Mouse (Mus musculus) bone marrow macrophage, adult 2 months (primary cell): ENCODE data around the gene Ulbp1. TPM values are rescaled to one million over a fixed set of nuclear protein-coding genes. Genes with fewer than 3 reads are reported as not detected.

ENCODE experiments used
- H3K27ac ChIP-seq: 2 replicates; pipeline ENCODE4 v1.5.1; 2012; ENCODE audit warnings: low read depth, low read length; ENCODE audit not compliant: insufficient read depth
- H3K4me1 ChIP-seq: 2 replicates; pipeline ENCODE4 v1.6.1; 2012; ENCODE audit warnings: low read length; ENCODE audit not compliant: control insufficient read depth, insufficient read depth
- H3K4me3 ChIP-seq: 2 replicates; pipeline ENCODE4 v1.5.1; 2012; ENCODE audit warnings: mild to moderate bottlenecking, low read length, moderate library complexity; ENCODE audit not compliant: insufficient read depth
- CTCF ChIP-seq: IDR thresholded peaks from 2 replicates; pipeline ENCODE4 v1.5.1; 2012; ENCODE audit warnings: low read depth, mild to moderate bottlenecking, low read length, moderate library complexity
- POLR2A ChIP-seq: IDR thresholded peaks from 2 replicates; pipeline ENCODE4 v1.6.1; 2012; ENCODE audit warnings: mild to moderate bottlenecking, low read depth, low read length, borderline replicate concordance
- polyA plus RNA-seq: library from polyadenylated mRNA; stranded (reverse); fragments of >200 nt; gene quantifications from 2 replicates; pipeline ENCODE4 v1.2.4, GENCODE M21; 2012; ENCODE audit not compliant: missing spikeins, insufficient read depth, insufficient read length

Ulbp1 gene
- polyA plus RNA-seq, 1 experiment: 18.6 TPM

DNA sequence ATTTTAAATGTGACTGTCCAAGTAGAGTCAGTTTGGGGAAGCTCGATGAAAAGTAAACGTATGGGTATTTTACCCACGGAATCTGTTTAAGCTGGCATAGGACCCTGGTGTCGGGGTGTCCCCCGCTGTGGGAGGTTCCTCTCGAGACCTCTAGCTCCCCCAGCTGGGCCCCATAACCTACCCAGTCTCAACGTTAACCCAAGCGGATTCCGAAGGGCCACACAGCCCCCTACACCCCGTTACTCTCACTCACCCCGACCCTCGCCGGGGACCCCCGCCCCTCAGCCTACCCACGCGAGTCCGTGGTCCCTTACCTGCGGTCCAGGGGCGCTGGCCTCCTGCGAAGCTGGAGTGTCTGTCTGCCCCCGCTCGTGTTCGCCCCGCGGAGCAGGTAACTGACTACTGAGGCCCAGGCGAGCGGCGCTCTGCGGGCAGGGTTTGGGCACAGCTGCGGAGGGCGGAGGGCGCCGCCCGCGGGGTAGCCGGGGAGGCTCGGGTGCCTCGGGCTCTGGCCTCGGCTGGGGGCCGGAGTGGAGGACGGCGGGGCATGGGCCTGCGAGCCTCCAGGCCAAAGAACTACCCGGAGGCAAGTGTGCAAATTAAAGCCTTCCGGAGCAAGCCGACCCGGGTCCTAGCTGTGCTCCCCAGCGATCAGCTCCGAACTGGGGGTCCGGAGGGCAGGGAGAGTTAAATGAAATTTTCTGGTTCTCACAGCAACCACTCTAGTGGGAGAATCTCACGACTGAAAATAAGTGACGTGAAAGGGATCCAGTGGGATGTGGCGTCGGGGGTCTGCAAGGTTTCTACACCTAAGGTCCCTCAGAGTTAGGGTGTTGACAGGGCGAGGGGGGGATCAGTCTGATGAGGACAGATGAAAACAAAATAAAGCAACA, 80.0 kb downstream of the Ulbp1 start:
- Histone ChIP-seq H3K4me3 (no peak overlapping the region), H3K4me1 (no peaks in the 10 kb centered on the region), H3K27ac (no peak overlapping the region)
- TF ChIP-seq CTCF (no peak), POLR2A (no peak)

DNA sequence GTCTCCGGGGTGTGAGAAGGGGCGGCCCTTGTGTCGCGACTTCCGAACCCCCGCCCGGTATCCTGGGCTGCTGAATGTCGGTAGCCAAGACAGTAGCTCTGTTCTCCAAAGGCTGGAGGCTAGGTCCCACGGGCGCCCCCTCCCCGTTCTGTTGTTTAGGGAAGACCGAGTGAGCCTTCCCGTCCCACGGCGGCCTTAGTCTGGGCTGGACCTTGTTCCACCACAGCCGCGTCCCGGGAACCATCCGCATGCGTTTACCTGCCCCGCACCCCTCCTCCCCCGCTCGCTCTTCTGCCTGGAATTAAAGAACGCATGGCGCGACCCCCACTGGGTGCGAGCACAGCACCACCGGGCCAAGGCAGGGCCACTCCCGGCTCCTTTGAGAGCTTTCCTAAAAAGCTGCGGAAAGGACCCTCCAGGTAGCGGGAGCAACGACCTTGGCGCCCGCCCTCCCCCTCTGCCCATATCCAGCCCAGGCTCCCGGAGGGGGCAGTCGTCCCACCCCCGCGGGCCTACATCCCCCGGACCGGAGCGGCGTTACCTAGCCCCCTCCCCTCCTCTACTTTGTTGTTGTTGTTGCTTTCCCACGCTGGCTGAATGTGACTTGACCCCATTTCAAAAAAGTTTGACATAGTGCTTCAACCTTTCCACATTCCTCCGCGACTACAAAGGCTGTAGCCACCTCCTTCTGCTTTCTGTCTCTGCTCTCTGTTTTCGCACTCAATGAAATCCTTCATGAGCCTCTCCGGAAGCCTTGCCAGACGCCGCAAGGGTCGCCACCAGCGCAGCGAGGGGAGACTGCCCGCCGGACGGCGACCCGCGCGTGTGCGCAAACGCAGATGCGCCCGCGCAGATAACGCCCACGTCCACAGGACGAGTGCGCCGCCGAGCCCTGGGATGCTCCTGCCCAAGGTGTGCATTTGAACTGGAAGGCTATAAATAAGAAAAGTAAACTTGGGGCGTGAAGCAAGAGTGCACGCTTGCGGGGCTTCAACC, 81.2 kb downstream of the Ulbp1 start:
- no peaks in the 10 kb centered on the region for H3K4me1 ChIP-seq
- no peak overlapping the region for H3K27ac ChIP-seq
- peak overlapping the region; percentile 70 for H3K4me3 ChIP-seq
- TF ChIP-seq CTCF: no peak
- no peak for TF ChIP-seq POLR2A

DNA sequence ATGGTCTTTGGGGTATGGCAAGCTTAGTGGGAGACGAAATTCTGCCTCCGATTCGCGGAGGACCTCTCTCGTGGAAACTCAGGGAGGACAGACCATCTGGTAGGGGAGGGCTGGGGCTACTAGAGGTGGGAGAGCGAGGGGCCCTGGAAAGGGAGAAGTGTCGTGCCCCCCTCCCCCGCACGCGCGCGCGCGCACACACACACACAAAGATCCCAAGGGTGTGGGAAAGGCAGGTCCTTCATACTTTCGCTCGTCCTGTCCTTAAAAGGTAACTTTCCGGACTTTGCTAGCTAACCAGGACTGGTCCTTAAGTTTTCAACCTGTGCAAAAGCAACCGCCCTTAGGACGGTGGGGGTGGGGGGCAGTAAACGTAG, 81.9 kb downstream of the Ulbp1 start:
- Histone ChIP-seq H3K4me1 (no peaks in the 10 kb centered on the region), H3K27ac (no peak overlapping the region), H3K4me3 (peak overlapping the region; percentile 70)
- TF ChIP-seq CTCF (no peak), POLR2A (no peak)

DNA sequence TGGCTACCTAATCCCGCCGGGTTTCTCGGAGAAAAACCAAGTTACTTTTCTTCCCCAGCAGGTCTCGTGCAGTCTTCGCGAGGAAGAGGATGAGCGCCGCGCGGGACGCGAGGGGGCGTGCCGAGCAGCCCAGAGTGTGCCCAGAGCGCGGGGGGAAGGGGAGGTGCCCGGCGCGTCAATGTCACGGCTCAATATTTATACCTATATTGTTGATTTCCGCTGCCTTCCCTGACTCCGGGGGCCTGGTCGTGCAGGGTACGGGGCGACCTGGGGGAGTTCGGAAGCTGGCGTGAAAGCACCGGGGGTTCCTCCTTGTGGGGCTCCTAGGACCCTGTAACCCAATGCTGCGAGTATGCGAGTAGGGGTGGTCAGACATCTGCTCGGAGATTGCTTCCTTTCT, 82.3 kb downstream of the Ulbp1 start:
- no peaks in the 10 kb centered on the region for H3K4me1 ChIP-seq
- TF ChIP-seq CTCF: no peak
- TF ChIP-seq POLR2A: no peak
- H3K4me3 ChIP-seq: peak overlapping the region; percentile 70
- no peak overlapping the region for H3K27ac ChIP-seq

Other genes with a start within 250 kb of the Ulbp1 start
- 2.9 and 3.8 TPM in 2 replicates for gene Lrp11, start 116.2 kb upstream of the Ulbp1 start, polyA plus RNA-seq
- gene Nup43, start 193.9 kb upstream of the Ulbp1 start, polyA plus RNA-seq: 7.1 and 7.6 TPM in 2 replicates
- gene Pcmt1, start 207.5 kb upstream of the Ulbp1 start, polyA plus RNA-seq: 44.5 and 49.0 TPM in 2 replicates
- gene Lats1, start 207.6 kb upstream of the Ulbp1 start, polyA plus RNA-seq: 16.1 and 18.9 TPM in 2 replicates